Mouse (Mus musculus): ENCODE measurements at regions not wholly inside any gene's neighbourhood (a gene's known extent, or its start where the extent isn't known, plus 50 kb on each side); places are given as distances from the start of the nearest gene placed in this dataset.
"Not testable (repeated sequence)": the region's sequence is repeated elsewhere in the genome, so short reads cannot be mapped to it uniquely, and the experiment has no call there.

DNA sequence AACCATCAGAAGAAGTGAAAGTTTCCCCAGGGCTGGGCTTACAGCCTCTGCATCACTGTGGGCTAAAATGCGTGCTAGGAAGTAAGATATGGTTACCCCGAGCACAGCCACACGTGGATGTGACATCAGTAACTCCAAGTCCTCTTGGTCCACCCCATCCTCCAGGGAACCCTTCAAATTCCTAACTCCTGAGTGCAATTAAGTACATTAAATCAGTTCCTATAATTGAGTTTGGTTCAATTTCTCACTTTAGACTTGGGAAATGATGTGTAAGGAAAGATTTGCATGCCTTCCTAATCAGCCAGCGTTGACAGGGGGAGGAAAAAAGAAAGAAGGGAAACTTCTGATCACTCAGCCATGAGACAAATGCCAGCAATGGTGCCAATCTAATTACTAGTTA, 129.2 kb upstream of the Tenm4 start:
- H3K27me3 ChIP-seq (ENCODE audit: control insufficient read depth in 1 of 2, insufficient read depth in 2 of 2, low read length in 2 of 2) = no peaks in the 10 kb centered on the region
- H3K4me1 ChIP-seq (ENCODE audit: control insufficient read depth in 1 of 2, insufficient read depth in 2 of 2, low read length in 2 of 2) = no peaks in the 10 kb centered on the region
- no peaks in the 10 kb centered on the region for H3K79me2 ChIP-seq (ENCODE audit: control insufficient read depth, insufficient read depth, low read length, poor library complexity)
- no peak overlapping the region for H3K27ac ChIP-seq (ENCODE audit: control insufficient read depth, low read depth, low read length)
- H3K36me3 ChIP-seq (ENCODE audit: control insufficient read depth in 1 of 2, insufficient read depth in 2 of 2, low read length in 2 of 2) = no peaks in the 10 kb centered on the region
- H3K9me3 ChIP-seq (replicated peaks; ENCODE audit: insufficient read depth, low read length) = no peaks in the 10 kb centered on the region
- DNase-seq (ENCODE audit: low read depth, low spot score) = no peak
- no peak overlapping the region for H3K9ac ChIP-seq (ENCODE audit: control insufficient read depth, low read depth, low read length, poor library complexity, severe bottlenecking)
- H3K4me3 ChIP-seq (ENCODE audit: control insufficient read depth in 1 of 2, insufficient read depth in 1 of 2, low read depth in 2 of 2, low read length in 2 of 2) = no peak overlapping the region
- no peak for TF ChIP-seq ZKSCAN1 (IDR thresholded peaks at IDR 0.05; ENCODE audit: low read depth, low read length)

- no peak overlapping the region for H3K9ac ChIP-seq (ENCODE audit: control insufficient read depth, low read depth, low read length, poor library complexity, severe bottlenecking)
- no peaks in the 10 kb centered on the region for H3K79me2 ChIP-seq (ENCODE audit: control insufficient read depth, insufficient read depth, low read length, poor library complexity)
- H3K4me1 ChIP-seq (ENCODE audit: control insufficient read depth in 1 of 2, insufficient read depth in 2 of 2, low read length in 2 of 2) = no peaks in the 10 kb centered on the region
- H3K36me3 ChIP-seq (ENCODE audit: control insufficient read depth in 1 of 2, insufficient read depth in 2 of 2, low read length in 2 of 2) = no peaks in the 10 kb centered on the region
- H3K27ac ChIP-seq (ENCODE audit: control insufficient read depth, low read depth, low read length) = no peak overlapping the region
- DNase-seq (ENCODE audit: low read depth, low spot score) = no peak
- no peaks in the 10 kb centered on the region for H3K9me3 ChIP-seq (replicated peaks; ENCODE audit: insufficient read depth, low read length)
- H3K4me3 ChIP-seq (ENCODE audit: control insufficient read depth in 1 of 2, insufficient read depth in 1 of 2, low read depth in 2 of 2, low read length in 2 of 2) = no peak overlapping the region
- H3K27me3 ChIP-seq (ENCODE audit: control insufficient read depth in 1 of 2, insufficient read depth in 2 of 2, low read length in 2 of 2) = no peaks in the 10 kb centered on the region
- TF ChIP-seq NRF1 (IDR thresholded peaks at IDR 0.05; ENCODE audit: insufficient read depth, low read depth, low read length, poor library complexity, severe bottlenecking) (no peak), GATA1 (IDR thresholded peaks at IDR 0.05; ENCODE audit: low read depth, low read length) (no peak), POLR2AphosphoS5 (IDR thresholded peaks at IDR 0.05; ENCODE audit: borderline replicate concordance, low read depth, low read length) (no peak), MYB (IDR thresholded peaks at IDR 0.05; ENCODE audit: low read depth, low read length) (no peak), MAX (IDR thresholded peaks at IDR 0.05; ENCODE audit: low read length) (no peak), HCFC1 (IDR thresholded peaks at IDR 0.05; ENCODE audit: low read depth, low read length) (no peak)
Measured at GRCm38 (mm10) chr7:96051631-96052030, 119.4 kb upstream of the Tenm4 start.

GRCm38 (mm10) chr7:96061599-96061998, 109.4 kb upstream of the Tenm4 start:
- not testable (repeated sequence) for H3K9me3 ChIP-seq (replicated peaks; ENCODE audit: insufficient read depth, low read length); H3K36me3 ChIP-seq (ENCODE audit: control insufficient read depth in 1 of 2, insufficient read depth in 2 of 2, low read length in 2 of 2); H3K4me3 ChIP-seq (ENCODE audit: control insufficient read depth in 1 of 2, insufficient read depth in 1 of 2, low read depth in 2 of 2, low read length in 2 of 2); H3K9ac ChIP-seq (ENCODE audit: control insufficient read depth, low read depth, low read length, poor library complexity, severe bottlenecking); DNase-seq (ENCODE audit: low read depth, low spot score); H3K27ac ChIP-seq (ENCODE audit: control insufficient read depth, low read depth, low read length); H3K79me2 ChIP-seq (ENCODE audit: control insufficient read depth, insufficient read depth, low read length, poor library complexity); H3K4me1 ChIP-seq (ENCODE audit: control insufficient read depth in 1 of 2, insufficient read depth in 2 of 2, low read length in 2 of 2); H3K27me3 ChIP-seq (ENCODE audit: control insufficient read depth in 1 of 2, insufficient read depth in 2 of 2, low read length in 2 of 2)

DNA sequence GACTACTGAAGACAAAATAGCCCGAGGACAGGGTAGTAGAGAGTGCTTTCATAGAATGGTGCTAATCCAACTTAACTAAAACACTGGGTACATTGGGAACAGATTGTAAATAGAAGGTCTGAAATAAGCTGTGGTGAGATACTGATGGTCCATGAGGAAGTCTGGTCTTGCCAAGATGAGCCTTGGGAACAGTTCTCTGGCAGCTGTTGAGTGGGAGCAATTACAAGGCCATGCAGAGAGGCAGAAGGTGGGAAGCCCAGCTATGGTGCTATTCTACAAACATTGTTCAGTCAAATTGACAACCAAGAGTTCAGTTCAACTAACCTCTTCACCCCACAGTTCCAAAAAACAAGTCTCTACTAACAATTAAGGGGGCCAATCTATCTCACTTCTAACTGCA, 92.5 kb upstream of the Tenm4 start:
- Histone ChIP-seq H3K9me3 (replicated peaks; ENCODE audit: insufficient read depth, low read length) (no peaks in the 10 kb centered on the region), H3K36me3 (ENCODE audit: control insufficient read depth in 1 of 2, insufficient read depth in 2 of 2, low read length in 2 of 2) (no peaks in the 10 kb centered on the region), H3K27me3 (ENCODE audit: control insufficient read depth in 1 of 2, insufficient read depth in 2 of 2, low read length in 2 of 2) (no peaks in the 10 kb centered on the region), H3K4me1 (ENCODE audit: control insufficient read depth in 1 of 2, insufficient read depth in 2 of 2, low read length in 2 of 2) (no peaks in the 10 kb centered on the region), H3K9ac (ENCODE audit: control insufficient read depth, low read depth, low read length, poor library complexity, severe bottlenecking) (no peak overlapping the region), H3K27ac (ENCODE audit: control insufficient read depth, low read depth, low read length) (no peak overlapping the region), H3K79me2 (ENCODE audit: control insufficient read depth, insufficient read depth, low read length, poor library complexity) (no peaks in the 10 kb centered on the region), H3K4me3 (ENCODE audit: control insufficient read depth in 1 of 2, insufficient read depth in 1 of 2, low read depth in 2 of 2, low read length in 2 of 2) (no peak overlapping the region)
- TF ChIP-seq MAX (IDR thresholded peaks at IDR 0.05; ENCODE audit: low read length) = no peak
- DNase-seq (ENCODE audit: low read depth, low spot score) = no peak
